Mouse (Mus musculus): ENCODE measurements at regions not wholly inside any gene's neighbourhood (a gene's known extent, or its start where the extent isn't known, plus 50 kb on each side); places are given as distances from the start of the nearest gene placed in this dataset.

GRCm38 (mm10) chr15:86606411-86606810, 392.2 kb downstream of the Tbc1d22a start:
- H3K4me1 ChIP-seq, result no peaks in the 10 kb centered on the region
- H3K4me3 ChIP-seq (replicated peaks), result no peak overlapping the region
- TF ChIP-seq GATA1 (IDR thresholded peaks at IDR 0.05; ENCODE audit: borderline replicate concordance, low read length), result no peak
- TF ChIP-seq FLI1 (IDR thresholded peaks at IDR 0.05; ENCODE audit: low read length), result no peak
- H3K9me3 ChIP-seq, result peaks cover 12% of the 10 kb centered on the region
- H3K36me3 ChIP-seq (replicated peaks; ENCODE audit: low read length), result no peaks in the 10 kb centered on the region
- H3K27me3 ChIP-seq (replicated peaks), result no peaks in the 10 kb centered on the region

GRCm38 (mm10) chr15:86609692-86610091, 395.4 kb downstream of the Tbc1d22a start:
- H3K9me3 ChIP-seq, result peaks cover 11% of the 10 kb centered on the region; the same call in 1 of the 2 replicates
- H3K4me1 ChIP-seq, result no peaks in the 10 kb centered on the region
- no peak overlapping the region for H3K4me3 ChIP-seq (replicated peaks)
- TF ChIP-seq GATA1 (IDR thresholded peaks at IDR 0.05; ENCODE audit: borderline replicate concordance, low read length) (no peak), FLI1 (IDR thresholded peaks at IDR 0.05; ENCODE audit: low read length) (no peak)
- no peaks in the 10 kb centered on the region for H3K27me3 ChIP-seq (replicated peaks)
- H3K36me3 ChIP-seq (replicated peaks; ENCODE audit: low read length), result no peaks in the 10 kb centered on the region

- H3K36me3 ChIP-seq (replicated peaks; ENCODE audit: low read length), result no peaks in the 10 kb centered on the region
- no peaks in the 10 kb centered on the region for H3K9me3 ChIP-seq
- TF ChIP-seq FLI1 (IDR thresholded peaks at IDR 0.05; ENCODE audit: low read length) (no peak), GATA1 (IDR thresholded peaks at IDR 0.05; ENCODE audit: borderline replicate concordance, low read length) (no peak)
- no peak overlapping the region for H3K4me3 ChIP-seq (replicated peaks)
- H3K4me1 ChIP-seq, result no peaks in the 10 kb centered on the region
- H3K27me3 ChIP-seq (replicated peaks), result no peaks in the 10 kb centered on the region
Observed at GRCm38 (mm10) chr15:86631376-86631775, 417.1 kb downstream of the Tbc1d22a start.

GRCm38 (mm10) chr15:86645244-86645643, 431.0 kb downstream of the Tbc1d22a start:
- no peaks in the 10 kb centered on the region for H3K27me3 ChIP-seq (replicated peaks)
- H3K9me3 ChIP-seq, result 0 out of 2 replicates have a peak, but pooled peaks cover 7% of the 10 kb centered on the region
- TF ChIP-seq FLI1 (IDR thresholded peaks at IDR 0.05; ENCODE audit: low read length) (no peak), GATA1 (IDR thresholded peaks at IDR 0.05; ENCODE audit: borderline replicate concordance, low read length) (no peak)
- no peaks in the 10 kb centered on the region for H3K4me1 ChIP-seq
- H3K36me3 ChIP-seq (replicated peaks; ENCODE audit: low read length), result no peaks in the 10 kb centered on the region
- H3K4me3 ChIP-seq (replicated peaks), result no peak overlapping the region

DNA sequence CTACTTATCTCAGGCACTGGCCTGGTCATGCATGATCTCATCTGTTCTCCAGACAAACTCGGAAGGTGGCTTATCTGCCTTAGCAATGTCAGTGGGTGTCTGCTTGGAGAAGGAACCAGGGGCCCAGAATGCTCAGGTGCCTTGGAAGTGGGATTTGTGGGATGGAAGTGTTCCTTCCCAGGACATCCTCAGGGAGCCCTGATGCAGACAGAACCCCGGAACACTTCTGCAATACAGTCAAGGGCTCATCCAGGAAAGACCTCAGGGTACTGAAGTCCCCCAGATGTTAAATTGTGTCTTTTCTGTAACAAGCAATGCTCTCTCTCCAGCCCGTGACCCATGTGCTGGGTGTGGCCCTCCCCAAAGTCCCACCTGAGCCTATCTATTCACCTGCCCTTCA, 433.9 kb downstream of the Tbc1d22a start:
- no peaks in the 10 kb centered on the region for H3K36me3 ChIP-seq (replicated peaks; ENCODE audit: low read length)
- H3K27me3 ChIP-seq (replicated peaks), result no peaks in the 10 kb centered on the region
- TF ChIP-seq FLI1 (IDR thresholded peaks at IDR 0.05; ENCODE audit: low read length) (no peak), GATA1 (IDR thresholded peaks at IDR 0.05; ENCODE audit: borderline replicate concordance, low read length) (no peak)
- 0 out of 2 replicates have a peak, but pooled peaks cover 3% of the 10 kb centered on the region for H3K9me3 ChIP-seq
- no peak overlapping the region for H3K4me3 ChIP-seq (replicated peaks)
- no peaks in the 10 kb centered on the region for H3K4me1 ChIP-seq

DNA sequence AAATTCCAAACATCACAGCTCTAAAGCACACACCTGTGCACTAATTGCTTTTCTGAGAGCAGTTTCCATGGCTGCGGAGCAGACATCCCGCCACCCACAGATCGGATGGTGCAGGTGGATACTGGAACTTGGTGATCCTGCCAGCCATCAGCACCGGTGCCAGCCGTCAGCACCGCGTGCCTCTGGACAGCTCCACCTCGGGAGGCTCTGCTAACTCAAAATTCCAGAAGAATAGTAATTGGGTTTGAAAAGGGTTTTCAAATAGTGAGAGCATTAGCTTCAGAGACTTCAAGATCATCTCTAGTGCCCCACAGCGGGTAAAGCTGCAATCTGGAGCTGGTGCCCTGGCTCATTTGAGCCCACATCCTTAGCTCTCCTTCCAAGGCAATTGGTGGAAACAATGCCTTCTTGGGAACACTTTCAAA, 458.8 kb downstream of the Tbc1d22a start:
- no peaks in the 10 kb centered on the region for H3K36me3 ChIP-seq (replicated peaks; ENCODE audit: low read length)
- H3K9me3 ChIP-seq, result peaks cover 20% of the 10 kb centered on the region
- no peaks in the 10 kb centered on the region for H3K4me1 ChIP-seq
- H3K4me3 ChIP-seq (replicated peaks), result no peak overlapping the region
- H3K27me3 ChIP-seq (replicated peaks), result no peaks in the 10 kb centered on the region
- no peak for TF ChIP-seq GATA1 (IDR thresholded peaks at IDR 0.05; ENCODE audit: borderline replicate concordance, low read length)
- TF ChIP-seq FLI1 (IDR thresholded peaks at IDR 0.05; ENCODE audit: low read length), result no peak

DNA sequence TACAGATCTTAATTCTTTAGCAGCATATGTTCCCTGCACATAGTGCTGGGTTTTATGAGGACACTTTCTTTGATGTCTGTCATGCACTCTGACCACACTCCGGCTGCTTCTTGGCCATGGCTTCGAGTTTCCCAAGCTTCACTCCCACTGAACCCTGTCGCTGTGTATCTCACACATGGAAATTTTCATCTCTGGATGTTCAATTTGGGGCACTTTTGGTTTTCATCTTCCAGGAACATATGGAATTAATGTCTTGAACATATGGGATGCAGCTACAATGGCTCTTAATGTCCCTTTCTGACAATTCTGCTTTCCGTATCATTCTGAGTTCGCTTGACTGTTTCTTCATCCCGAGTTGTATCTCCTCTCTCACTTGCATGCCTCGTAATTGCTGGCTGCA, 462.8 kb downstream of the Tbc1d22a start:
- H3K27me3 ChIP-seq (replicated peaks), result no peaks in the 10 kb centered on the region
- no peaks in the 10 kb centered on the region for H3K36me3 ChIP-seq (replicated peaks; ENCODE audit: low read length)
- no peaks in the 10 kb centered on the region for H3K4me1 ChIP-seq
- no peak overlapping the region for H3K4me3 ChIP-seq (replicated peaks)
- peaks cover 27% of the 10 kb centered on the region for H3K9me3 ChIP-seq
- TF ChIP-seq FLI1 (IDR thresholded peaks at IDR 0.05; ENCODE audit: low read length) (no peak), GATA1 (IDR thresholded peaks at IDR 0.05; ENCODE audit: borderline replicate concordance, low read length) (no peak)

GRCm38 (mm10) chr15:86683081-86683480, 468.8 kb downstream of the Tbc1d22a start:
- peaks cover 29% of the 10 kb centered on the region for H3K9me3 ChIP-seq
- no peaks in the 10 kb centered on the region for H3K4me1 ChIP-seq
- TF ChIP-seq GATA1 (IDR thresholded peaks at IDR 0.05; ENCODE audit: borderline replicate concordance, low read length) (no peak), FLI1 (IDR thresholded peaks at IDR 0.05; ENCODE audit: low read length) (no peak)
- no peaks in the 10 kb centered on the region for H3K27me3 ChIP-seq (replicated peaks)
- H3K36me3 ChIP-seq (replicated peaks; ENCODE audit: low read length), result no peaks in the 10 kb centered on the region
- H3K4me3 ChIP-seq (replicated peaks), result no peak overlapping the region

GRCm38 (mm10) chr15:86689694-86690093, 475.4 kb downstream of the Tbc1d22a start:
- no peaks in the 10 kb centered on the region for H3K36me3 ChIP-seq (replicated peaks; ENCODE audit: low read length)
- TF ChIP-seq GATA1 (IDR thresholded peaks at IDR 0.05; ENCODE audit: borderline replicate concordance, low read length), result no peak
- no peak for TF ChIP-seq FLI1 (IDR thresholded peaks at IDR 0.05; ENCODE audit: low read length)

DNA sequence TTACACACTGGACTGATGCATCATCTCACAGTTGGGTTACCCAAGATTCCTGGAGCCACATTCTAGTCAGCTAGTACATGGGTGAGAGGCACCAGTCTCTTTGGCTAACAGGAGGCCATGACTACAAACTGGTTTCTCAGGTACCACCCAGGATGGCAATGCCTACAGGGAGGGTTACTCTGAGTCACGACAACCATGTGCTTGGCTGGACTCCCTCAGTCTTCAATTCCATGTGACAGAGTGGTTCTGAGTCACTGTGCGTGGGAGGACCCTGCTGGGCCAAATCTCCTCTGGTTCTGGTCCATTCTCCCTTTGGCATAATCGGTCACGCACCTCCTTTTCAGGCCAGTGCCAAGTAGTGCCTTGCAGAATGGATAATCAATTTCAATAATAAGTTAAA, 482.5 kb downstream of the Tbc1d22a start:
- TF ChIP-seq FLI1 (IDR thresholded peaks at IDR 0.05; ENCODE audit: low read length) (no peak), GATA1 (IDR thresholded peaks at IDR 0.05; ENCODE audit: borderline replicate concordance, low read length) (no peak)
- Histone ChIP-seq H3K27me3 (replicated peaks) (no peaks in the 10 kb centered on the region), H3K4me3 (replicated peaks) (no peak overlapping the region), H3K36me3 (replicated peaks; ENCODE audit: low read length) (no peaks in the 10 kb centered on the region), H3K4me1 (no peaks in the 10 kb centered on the region), H3K9me3 (peaks cover 28% of the 10 kb centered on the region)

More at GRCm38 (mm10) chr15:86689694-86690093, 475.4 kb downstream of the Tbc1d22a start:
- H3K4me3 ChIP-seq (replicated peaks), result no peak overlapping the region
- no peaks in the 10 kb centered on the region for H3K27me3 ChIP-seq (replicated peaks)
- no peaks in the 10 kb centered on the region for H3K4me1 ChIP-seq
- H3K9me3 ChIP-seq, result peaks cover 28% of the 10 kb centered on the region

- no peaks in the 10 kb centered on the region for H3K36me3 ChIP-seq (replicated peaks; ENCODE audit: low read length)
- H3K4me1 ChIP-seq, result no peaks in the 10 kb centered on the region
- H3K4me3 ChIP-seq (replicated peaks), result no peak overlapping the region
- H3K27me3 ChIP-seq (replicated peaks), result no peaks in the 10 kb centered on the region
- H3K9me3 ChIP-seq, result peaks cover 74% of the 10 kb centered on the region
- TF ChIP-seq GATA1 (IDR thresholded peaks at IDR 0.05; ENCODE audit: borderline replicate concordance, low read length) (no peak), FLI1 (IDR thresholded peaks at IDR 0.05; ENCODE audit: low read length) (no peak)
Observed at GRCm38 (mm10) chr15:86710429-86710828, 496.2 kb downstream of the Tbc1d22a start.
